Mouse (Mus musculus) ES-E14 (cell line): ENCODE results near the gene Fthl17d.

ENCODE experiments used
- CHD2 ChIP-seq: IDR thresholded peaks from 2 replicates; pipeline ENCODE4 v1.6.1; 2014; ENCODE audit warnings: mild to moderate bottlenecking, low read depth, low read length, inconsistent platforms
- ZNF384 ChIP-seq: IDR thresholded peaks from 2 replicates; pipeline ENCODE4 v1.6.1; 2012; ENCODE audit warnings: low read depth, low read length, inconsistent platforms

DNA sequence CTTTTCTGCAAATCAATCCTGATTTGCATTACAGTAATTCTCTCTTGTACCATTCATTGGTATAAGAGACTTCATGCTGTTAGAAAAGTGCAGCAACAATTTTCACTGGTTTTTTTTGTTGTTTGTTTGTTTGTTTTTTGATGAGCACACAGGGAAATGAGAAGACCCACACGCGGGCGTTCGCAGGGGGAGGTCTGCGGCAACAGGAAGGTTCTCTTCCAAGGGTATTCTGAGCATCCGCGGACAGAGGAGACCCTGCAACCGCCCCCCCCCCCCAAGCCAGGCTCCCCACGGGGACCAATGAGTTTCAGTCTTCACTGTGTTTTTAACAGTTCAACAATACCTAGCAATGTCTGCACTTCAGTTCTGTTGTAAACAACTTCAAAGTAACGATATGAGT is 32.9 kb upstream of the Fthl17d start:
- TF ChIP-seq ZNF384 (no peak), CHD2 (no peak)
